Mouse (Mus musculus) adrenal gland, postnatal 4 days (tissue): Measurements from ENCODE around the gene Slc35f6. TPM values are rescaled to one million over a fixed set of nuclear protein-coding genes. Genes with fewer than 3 reads are reported as not detected.

Experiments used
- DNase-seq, 2 experiments: peaks; one replicate each; pipeline ENCODE4 v3.0.0; 2021 to 2022; ENCODE audit warnings: low spot score in 2 of 2, mixed read lengths in 2 of 2
- total RNA-seq, 2 experiments: library from RNA; stranded (reverse); gene quantifications; 2 replicates each; pipeline ENCODE4 v1.2.3; 2021

Gene Slc35f6
- total RNA-seq, 2 experiments from 2014 or later = 33.5 to 33.7 TPM

DNA sequence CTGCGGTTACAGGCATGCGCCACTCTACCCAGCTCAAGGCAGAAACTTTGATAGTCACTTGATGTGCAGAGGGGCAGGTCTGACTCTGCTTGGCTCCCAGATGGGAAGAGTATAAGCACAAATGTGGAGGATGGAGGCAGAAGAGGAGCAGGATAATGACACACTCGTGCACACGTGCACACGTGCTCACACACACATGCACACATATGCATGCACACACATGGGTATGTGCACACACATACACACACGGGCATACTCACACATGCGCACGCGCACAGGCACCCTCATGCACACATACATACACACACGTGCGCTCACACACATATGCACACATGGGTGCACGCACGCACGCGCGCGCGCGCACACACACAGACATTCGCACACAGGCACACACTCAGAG, 27.2 kb upstream of the Slc35f6 start:
- no peak for DNase-seq

GRCm38 (mm10) chr5:30621211-30621790, 26.4 kb upstream of the Slc35f6 start:
- no peak for DNase-seq

GRCm38 (mm10) chr5:30621844-30622176, 25.9 kb upstream of the Slc35f6 start:
- DNase-seq = no peak

- DNase-seq = no peak
Observed at GRCm38 (mm10) chr5:30622177-30622840, 25.4 kb upstream of the Slc35f6 start.

GRCm38 (mm10) chr5:30622841-30623185, 24.9 kb upstream of the Slc35f6 start:
- DNase-seq = no peak

- no peak for DNase-seq
Observed at GRCm38 (mm10) chr5:30623380-30623779, 24.4 kb upstream of the Slc35f6 start.

DNA sequence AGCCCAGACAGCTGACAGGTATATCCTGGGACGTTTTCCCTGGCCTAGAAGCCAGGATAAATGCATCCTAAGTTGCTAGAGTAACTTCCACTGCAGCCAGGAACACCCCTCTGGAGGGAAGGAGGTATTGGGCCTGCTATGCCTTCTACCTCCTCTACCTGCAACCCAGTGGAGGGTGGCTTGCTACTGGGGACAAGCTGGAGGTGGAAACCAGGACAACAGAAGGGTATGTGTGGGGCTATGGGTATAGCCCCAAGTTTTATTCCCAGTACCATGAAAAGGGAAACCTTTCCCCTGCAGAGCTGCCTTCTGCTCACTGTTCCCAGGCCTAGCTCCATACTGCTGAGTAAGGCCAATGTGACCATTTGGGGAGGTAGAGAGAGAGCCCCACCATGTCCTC, 23.4 kb upstream of the Slc35f6 start:
- DNase-seq = no peak

- DNase-seq = no peak
Observed at GRCm38 (mm10) chr5:30624908-30625307, 22.8 kb upstream of the Slc35f6 start.

DNA sequence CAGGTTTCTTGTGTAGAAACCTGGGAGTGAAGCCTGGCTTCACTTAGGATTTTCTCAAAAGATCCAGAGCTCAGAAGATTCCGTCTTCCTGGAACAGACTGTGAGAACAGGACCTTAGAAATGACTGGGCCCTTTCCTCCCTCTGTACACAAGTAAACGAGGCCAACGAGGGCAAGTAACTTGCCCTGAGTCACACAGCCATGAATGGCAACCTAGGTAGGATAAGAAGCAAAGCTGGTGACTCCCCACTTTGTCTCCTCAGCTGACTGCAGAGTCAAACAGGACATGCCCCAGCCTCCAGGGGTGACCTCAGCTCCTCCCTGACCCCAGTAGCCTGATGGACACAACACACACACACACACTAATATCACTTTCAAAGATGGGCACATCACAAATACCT, 22.4 kb upstream of the Slc35f6 start:
- DNase-seq = no peak

GRCm38 (mm10) chr5:30626331-30627105, 21.2 kb upstream of the Slc35f6 start:
- DNase-seq = no peak

GRCm38 (mm10) chr5:30628511-30628910, 19.2 kb upstream of the Slc35f6 start:
- DNase-seq = no peak

GRCm38 (mm10) chr5:30630401-30630800, 17.3 kb upstream of the Slc35f6 start:
- no peak for DNase-seq

- DNase-seq = no peak
Observed at GRCm38 (mm10) chr5:30632134-30632533, 15.6 kb upstream of the Slc35f6 start.

- DNase-seq = no peak
Observed at GRCm38 (mm10) chr5:30636994-30637393, 10.7 kb upstream of the Slc35f6 start.

DNA sequence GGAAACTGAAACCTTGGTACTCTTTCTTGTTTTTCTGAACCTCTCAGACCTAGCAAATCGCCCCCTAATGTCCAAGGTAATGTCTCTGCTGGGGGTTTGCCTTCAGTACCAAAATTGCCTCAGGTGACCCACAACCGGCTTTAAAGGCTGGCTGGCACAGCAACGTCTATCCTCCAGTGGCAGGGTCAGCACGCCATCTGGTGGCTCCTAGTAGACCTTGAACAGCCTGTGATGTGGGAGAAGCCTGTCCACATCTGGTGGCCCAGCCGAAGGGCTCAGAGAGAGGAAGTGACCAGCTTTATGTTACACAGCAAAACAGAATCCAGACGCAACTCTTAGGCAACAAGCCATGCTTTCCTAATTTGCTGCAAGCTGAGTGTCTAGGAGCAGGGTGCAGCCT, 9.7 kb upstream of the Slc35f6 start:
- DNase-seq = peak in 1 of 2 experiments; percentile 70

- DNase-seq = no peak
Observed at GRCm38 (mm10) chr5:30643477-30644179, 4.1 kb upstream of the Slc35f6 start.

- no peak for DNase-seq
Observed at GRCm38 (mm10) chr5:30646036-30646435, 1.7 kb upstream of the Slc35f6 start.

GRCm38 (mm10) chr5:30647396-30647795, 337 bp upstream of the Slc35f6 start:
- DNase-seq = no peak

DNA sequence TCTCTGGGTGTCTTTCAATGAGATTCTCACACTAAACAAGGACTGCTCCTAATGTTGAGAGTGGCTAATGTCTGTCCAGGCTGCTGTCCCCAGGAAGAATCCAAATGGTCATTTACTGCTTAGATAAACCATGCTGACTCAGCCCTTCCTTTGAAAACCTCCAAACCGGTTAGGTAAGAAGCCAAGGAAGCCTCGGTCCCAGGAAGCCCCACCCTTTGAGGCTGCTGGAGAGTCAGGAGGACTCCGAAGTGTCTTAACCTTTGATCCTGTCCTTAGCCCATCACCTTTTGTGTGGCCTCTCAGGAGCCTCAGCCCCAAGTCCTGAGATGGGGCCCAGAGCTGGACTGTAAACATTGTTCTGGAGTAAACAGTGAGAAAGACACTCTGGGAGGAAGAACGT, 1.8 kb downstream of the Slc35f6 start:
- DNase-seq = no peak

- no peak for DNase-seq
Observed at GRCm38 (mm10) chr5:30650756-30651155, 3.0 kb downstream of the Slc35f6 start.

DNA sequence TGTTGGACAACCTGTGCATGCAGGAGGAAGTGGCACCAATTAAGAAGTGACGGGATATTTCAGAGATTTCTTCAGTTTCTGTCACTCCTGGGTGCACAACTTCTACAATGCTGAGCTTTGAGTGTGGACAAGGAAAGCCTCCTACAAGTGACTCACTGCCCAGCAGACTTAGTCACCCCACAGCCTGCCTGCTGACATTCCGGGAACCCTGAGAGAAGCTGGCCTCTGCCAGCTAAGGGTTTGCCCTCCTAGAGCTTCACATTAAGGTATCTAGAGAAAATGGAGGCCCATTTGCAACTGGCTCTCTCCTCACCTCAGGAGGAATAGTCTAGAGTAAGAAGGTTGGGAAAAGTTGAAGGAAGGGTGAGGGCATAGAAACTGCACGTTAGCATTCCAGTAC, 3.8 kb downstream of the Slc35f6 start:
- no peak for DNase-seq

- DNase-seq = no peak
Observed at GRCm38 (mm10) chr5:30653246-30653645, 5.5 kb downstream of the Slc35f6 start.
